Mouse (Mus musculus): ENCODE data around the gene Skp1a. TPM values are rescaled to one million over a fixed set of nuclear protein-coding genes. Genes with fewer than 3 reads are reported as not detected.

Gene Skp1a
- polyA plus RNA-seq, 1 experiment from 2014 or later, result 790 TPM

GRCm38 (mm10) chr11:52280566-52281455 lies 49.0 kb downstream of the Skp1a start:
- no peak overlapping the region for H3K27ac ChIP-seq
- peaks cover 26% of the 10 kb centered on the region; the same call in 1 of the 2 replicates for H3K27me3 ChIP-seq
- H3K4me2 ChIP-seq, result 0 out of 2 replicates have a peak overlapping the region, but pooled peaks have one; percentile 87
- ATAC-seq (replicated peaks; ENCODE audit: low FRiP score), result no peak
- H3K4me1 ChIP-seq, result peaks cover 41% of the 10 kb centered on the region
- no peak overlapping the region for H3K4me3 ChIP-seq (replicated peaks)
- WGBS, result 89% methylated on average over 11 of the region's 11 CpGs
- H3K36me3 ChIP-seq, result 0 out of 2 replicates have a peak, but pooled peaks cover 16% of the 10 kb centered on the region
- H3K9me3 ChIP-seq (replicated peaks), result no peaks in the 10 kb centered on the region
- H3K9ac ChIP-seq, result no peak overlapping the region

GRCm38 (mm10) chr11:52281568-52282328 lies 50.0 kb downstream of the Skp1a start:
- Histone ChIP-seq H3K4me2 (peak overlapping the region; percentile 87), H3K4me1 (peaks cover 51% of the 10 kb centered on the region), H3K9ac (peak overlapping the region; percentile 61; the same call in 1 of the 2 replicates), H3K36me3 (0 out of 2 replicates have a peak, but pooled peaks cover 16% of the 10 kb centered on the region), H3K4me3 (replicated peaks) (peak overlapping the region; percentile 68), H3K27me3 (peaks cover 31% of the 10 kb centered on the region; the same call in 1 of the 2 replicates), H3K27ac (no peak overlapping the region), H3K9me3 (replicated peaks) (no peaks in the 10 kb centered on the region)
- 62% methylated on average over 19 of the region's 19 CpGs for WGBS
- ATAC-seq (replicated peaks; ENCODE audit: low FRiP score), result no peak

GRCm38 (mm10) chr11:52282420-52282773 lies 50.6 kb downstream of the Skp1a start:
- peaks cover 55% of the 10 kb centered on the region for H3K4me1 ChIP-seq
- no peak overlapping the region for H3K27ac ChIP-seq
- 0 out of 2 replicates have a peak, but pooled peaks cover 13% of the 10 kb centered on the region for H3K36me3 ChIP-seq
- peaks cover 31% of the 10 kb centered on the region; the same call in 1 of the 2 replicates for H3K27me3 ChIP-seq
- peak; percentile 4; the same call in 1 of the 2 replicates for ATAC-seq (replicated peaks; ENCODE audit: low FRiP score)
- H3K9me3 ChIP-seq (replicated peaks), result no peaks in the 10 kb centered on the region
- WGBS, result under 1% methylated on average over 19 of the region's 19 CpGs
- peak overlapping the region; percentile 68 for H3K4me3 ChIP-seq (replicated peaks)
- H3K4me2 ChIP-seq, result peak overlapping the region; percentile 87
- peak overlapping the region; percentile 61 for H3K9ac ChIP-seq

GRCm38 (mm10) chr11:52282774-52283595 lies 51.2 kb downstream of the Skp1a start, which contains the start of gene Tcf7:
Gene Tcf7, minus strand, starts transcription at chr11:52283014.
- H3K4me2 ChIP-seq, result peak within 1 kb of the TSS; percentile 87

GRCm38 (mm10) chr11:52283596-52284571 lies 52.1 kb downstream of the Skp1a start:
- H3K27me3 ChIP-seq, result peaks cover 31% of the 10 kb centered on the region; the same call in 1 of the 2 replicates
- no peak overlapping the region for H3K9ac ChIP-seq
- ATAC-seq (replicated peaks; ENCODE audit: low FRiP score), result peak; percentile 3; the same call in 1 of the 2 replicates
- peak overlapping the region; percentile 87 for H3K4me2 ChIP-seq
- 5% methylated on average over 44 of the region's 44 CpGs for WGBS
- 0 out of 2 replicates have a peak, but pooled peaks cover 9% of the 10 kb centered on the region for H3K36me3 ChIP-seq
- H3K27ac ChIP-seq, result peak overlapping the region; percentile 63; the same call in 1 of the 2 replicates
- H3K4me3 ChIP-seq (replicated peaks), result peak overlapping the region; percentile 68
- H3K9me3 ChIP-seq (replicated peaks), result no peaks in the 10 kb centered on the region
- H3K4me1 ChIP-seq, result peaks cover 55% of the 10 kb centered on the region

More at GRCm38 (mm10) chr11:52282774-52283595, 51.2 kb downstream of the Skp1a start, which contains the start of gene Tcf7:
- peaks cover 55% of the 10 kb centered on the region for H3K4me1 ChIP-seq
- WGBS, result under 1% methylated on average over 90 of the region's 97 CpGs
- H3K9ac ChIP-seq, result peak within 1 kb of the TSS; percentile 61
- 0 out of 2 replicates have a peak, but pooled peaks cover 9% of the 10 kb centered on the region for H3K36me3 ChIP-seq
- H3K9me3 ChIP-seq (replicated peaks), result no peaks in the 10 kb centered on the region
- peak within 1 kb of the TSS; percentile 47 for H3K27ac ChIP-seq
- ATAC-seq (replicated peaks; ENCODE audit: low FRiP score), result peak; percentile 77
- peak within 1 kb of the TSS; percentile 68 for H3K4me3 ChIP-seq (replicated peaks)
- peaks cover 31% of the 10 kb centered on the region; the same call in 1 of the 2 replicates for H3K27me3 ChIP-seq

- H3K9me3 ChIP-seq (replicated peaks), result no peaks in the 10 kb centered on the region
- peaks cover 55% of the 10 kb centered on the region for H3K4me1 ChIP-seq
- WGBS, result 28% methylated on average over 16 of the region's 16 CpGs
- no peak overlapping the region for H3K4me2 ChIP-seq
- no peak overlapping the region for H3K9ac ChIP-seq
- no peak overlapping the region for H3K27ac ChIP-seq
- H3K27me3 ChIP-seq, result peaks cover 27% of the 10 kb centered on the region; the same call in 1 of the 2 replicates
- no peaks in the 10 kb centered on the region for H3K36me3 ChIP-seq
- ATAC-seq (replicated peaks; ENCODE audit: low FRiP score), result no peak
- no peak overlapping the region for H3K4me3 ChIP-seq (replicated peaks)
Measured at GRCm38 (mm10) chr11:52286301-52286957, 54.6 kb downstream of the Skp1a start.

- H3K36me3 ChIP-seq, result no peaks in the 10 kb centered on the region
- WGBS, result 19% methylated on average over 4 of the region's 4 CpGs
- no peak overlapping the region for H3K4me3 ChIP-seq (replicated peaks)
- H3K27me3 ChIP-seq, result peaks cover 22% of the 10 kb centered on the region; the same call in 1 of the 2 replicates
- H3K27ac ChIP-seq, result no peak overlapping the region
- ATAC-seq (replicated peaks; ENCODE audit: low FRiP score), result no peak
- H3K9me3 ChIP-seq (replicated peaks), result no peaks in the 10 kb centered on the region
- H3K4me1 ChIP-seq, result peaks cover 51% of the 10 kb centered on the region
- no peak overlapping the region for H3K9ac ChIP-seq
- no peak overlapping the region for H3K4me2 ChIP-seq
Measured at GRCm38 (mm10) chr11:52286958-52287305, 55.1 kb downstream of the Skp1a start.

GRCm38 (mm10) chr11:52292346-52292745 lies 60.6 kb downstream of the Skp1a start:
- no peaks in the 10 kb centered on the region for H3K36me3 ChIP-seq
- no peaks in the 10 kb centered on the region for H3K9me3 ChIP-seq (replicated peaks)
- WGBS, result 52% methylated on average over 7 of the region's 7 CpGs
- H3K4me3 ChIP-seq (replicated peaks), result no peak overlapping the region
- H3K4me2 ChIP-seq, result no peak overlapping the region
- H3K4me1 ChIP-seq, result peaks cover 10% of the 10 kb centered on the region; the same call in 1 of the 2 replicates
- ATAC-seq (replicated peaks; ENCODE audit: low FRiP score), result peak; percentile 73
- no peak overlapping the region for H3K9ac ChIP-seq
- no peak overlapping the region for H3K27ac ChIP-seq
- H3K27me3 ChIP-seq, result no peaks in the 10 kb centered on the region

- WGBS, result 77% methylated on average over 6 of the region's 6 CpGs
- H3K36me3 ChIP-seq, result no peaks in the 10 kb centered on the region
- peaks cover 10% of the 10 kb centered on the region; the same call in 1 of the 2 replicates for H3K4me1 ChIP-seq
- H3K27me3 ChIP-seq, result no peaks in the 10 kb centered on the region
- no peaks in the 10 kb centered on the region for H3K9me3 ChIP-seq (replicated peaks)
- no peak overlapping the region for H3K4me3 ChIP-seq (replicated peaks)
- no peak overlapping the region for H3K9ac ChIP-seq
- no peak for ATAC-seq (replicated peaks; ENCODE audit: low FRiP score)
- H3K27ac ChIP-seq, result no peak overlapping the region
- H3K4me2 ChIP-seq, result no peak overlapping the region
Measured at GRCm38 (mm10) chr11:52292894-52293293, 61.1 kb downstream of the Skp1a start.

GRCm38 (mm10) chr11:52294103-52294502 lies 62.3 kb downstream of the Skp1a start:
- 79% methylated on average over 9 of the region's 9 CpGs for WGBS
- no peaks in the 10 kb centered on the region for H3K27me3 ChIP-seq
- ATAC-seq (replicated peaks; ENCODE audit: low FRiP score), result no peak
- no peak overlapping the region for H3K4me2 ChIP-seq
- no peaks in the 10 kb centered on the region for H3K9me3 ChIP-seq (replicated peaks)
- no peaks in the 10 kb centered on the region for H3K36me3 ChIP-seq
- no peak overlapping the region for H3K9ac ChIP-seq
- H3K4me1 ChIP-seq, result peaks cover 10% of the 10 kb centered on the region; the same call in 1 of the 2 replicates
- H3K4me3 ChIP-seq (replicated peaks), result no peak overlapping the region
- no peak overlapping the region for H3K27ac ChIP-seq
